Mouse (Mus musculus) heart, embryonic 14.5 days (tissue): ENCODE measurements around the gene Gm973. TPM values are rescaled to one million over a fixed set of nuclear protein-coding genes. Genes with fewer than 3 reads are reported as not detected.

ENCODE experiments used
- ATAC-seq: fragments of 200-750 bp; cut with Nextera tagmentation; 2 replicates; pipeline ENCODE4 v1.8.0; 2017; ENCODE audit warnings: low read depth, moderate TSS enrichment; ENCODE audit not compliant: insufficient number of reproducible peaks, insufficient read depth, low FRiP score
- H3K27ac ChIP-seq, 2 experiments: fragments of 200-500 bp in 1 of 2; fragments of 300-500 bp in 1 of 2; sonication (generic) in 1 of 2; replicated peaks in 1 of 2; 2 replicates each; pipeline ENCODE4 v1.5.1; 2012 to 2014; ENCODE audit warnings: low read depth in 2 of 2, low read length in 2 of 2, control low read depth in 1 of 2, mild to moderate bottlenecking in 1 of 2, mixed read lengths in 1 of 2; ENCODE audit not compliant: control insufficient read depth in 1 of 2, insufficient read depth in 1 of 2
- H3K27me3 ChIP-seq: fragments of 300-500 bp; sonication (generic); 2 replicates; pipeline ENCODE4 v1.6.1; 2014; ENCODE audit warnings: mild to moderate bottlenecking, low read length, control low read depth; ENCODE audit not compliant: control insufficient read depth, insufficient read depth
- H3K36me3 ChIP-seq: fragments of 300-500 bp; sonication (generic); 2 replicates; pipeline ENCODE4 v1.6.1; 2014; ENCODE audit warnings: mild to moderate bottlenecking, control low read depth, low read length, mixed read lengths; ENCODE audit not compliant: control insufficient read depth, insufficient read depth
- H3K4me1 ChIP-seq, 2 experiments: fragments of 200-500 bp in 1 of 2; fragments of 300-500 bp in 1 of 2; sonication (generic) in 1 of 2; 2 replicates each; pipeline ENCODE4 v1.6.1; 2012 to 2014; ENCODE audit warnings: low read length in 2 of 2, control low read depth in 1 of 2, mixed read lengths in 1 of 2; ENCODE audit not compliant: control insufficient read depth in 2 of 2, insufficient read depth in 2 of 2
- H3K4me2 ChIP-seq: fragments of 300-500 bp; sonication (generic); 2 replicates; pipeline ENCODE4 v1.6.1; 2014; ENCODE audit warnings: mild to moderate bottlenecking, low read length
- H3K4me3 ChIP-seq, 2 experiments: fragments of 200-500 bp in 1 of 2; fragments of 300-500 bp in 1 of 2; sonication (generic) in 1 of 2; 2 replicates each; pipeline ENCODE4 v1.5.1; 2012 to 2014; ENCODE audit warnings: low read length in 2 of 2, mild to moderate bottlenecking in 2 of 2, control low read depth in 1 of 2, low read depth in 1 of 2, moderate library complexity in 1 of 2; ENCODE audit not compliant: control insufficient read depth in 1 of 2, insufficient read depth in 1 of 2
- H3K9ac ChIP-seq: fragments of 300-500 bp; sonication (generic); 2 replicates; pipeline ENCODE4 v1.6.1; 2014; ENCODE audit warnings: mild to moderate bottlenecking, low read length
- H3K9me3 ChIP-seq: fragments of 300-500 bp; sonication (generic); 2 replicates; pipeline ENCODE4 v1.6.1; 2016; ENCODE audit warnings: low read length, control low read depth; ENCODE audit not compliant: control insufficient read depth
- WGBS: fragments of 180-500 bp; shearing (Covaris S2); extraction: QIAGEN DNeasy Blood & Tissue Kit; methylation state at CpG from one replicate; pipeline ENCODE4 v1.1.7; 2014; 5-methylcytosine and 5-hydroxymethylcytosine counted together
- polyA plus RNA-seq: library from polyadenylated mRNA; unstranded; fragments of >200 nt; fragmentation: Nextera tagmentation; extraction: Ambion mirVana; gene quantifications from 2 replicates; pipeline ENCODE4 v1.2.1, GENCODE M21; 2014

Gene Gm973
- polyA plus RNA-seq, 1 experiment from 2014 or later: not detected

DNA sequence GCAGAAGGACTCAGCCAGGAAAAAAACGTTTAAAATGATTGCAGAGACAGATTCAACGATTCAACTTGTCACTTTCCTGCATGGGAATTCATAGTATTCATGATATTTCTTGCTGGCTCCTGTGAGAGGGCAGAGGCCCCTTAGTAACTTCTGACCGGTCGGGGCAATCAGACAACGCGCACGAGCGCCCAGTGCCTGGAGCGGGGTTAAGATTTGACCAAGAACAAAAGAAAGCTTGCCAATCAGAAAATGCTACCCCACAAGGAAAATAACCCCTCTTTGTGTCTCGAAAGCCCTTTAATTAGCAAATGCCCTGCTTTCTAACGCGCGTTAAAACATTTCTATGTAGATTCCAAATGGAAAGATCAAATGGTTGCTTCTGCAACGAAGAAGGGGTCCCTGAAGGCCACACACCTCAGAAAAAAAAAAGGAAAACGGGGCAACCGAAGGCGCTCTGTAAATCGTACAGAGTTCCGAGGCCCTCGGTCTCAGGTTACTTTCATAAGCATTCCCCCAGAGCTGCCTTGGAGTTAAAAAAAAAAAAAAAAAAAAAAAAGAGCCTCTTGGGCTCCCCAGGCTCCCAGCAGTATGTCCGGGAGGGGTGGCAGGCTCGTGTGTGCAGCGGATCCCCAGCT is 35.1 kb upstream of the Gm973 start:
- H3K4me2 ChIP-seq: peak overlapping the region; percentile 90
- no peaks in the 10 kb centered on the region for H3K36me3 ChIP-seq
- H3K9ac ChIP-seq: peak overlapping the region; percentile 70
- H3K27me3 ChIP-seq: peaks cover 22% of the 10 kb centered on the region
- no peaks in the 10 kb centered on the region for H3K9me3 ChIP-seq
- WGBS: 7% methylated on average over 23 of the region's 23 CpGs
- H3K27ac ChIP-seq: peak overlapping the region; percentile 64 to 82
- ATAC-seq: no peak
- H3K4me3 ChIP-seq: peak overlapping the region; percentile 40 to 67
- peaks cover 12 to 16% of the 10 kb centered on the region in 2 experiments for H3K4me1 ChIP-seq

DNA sequence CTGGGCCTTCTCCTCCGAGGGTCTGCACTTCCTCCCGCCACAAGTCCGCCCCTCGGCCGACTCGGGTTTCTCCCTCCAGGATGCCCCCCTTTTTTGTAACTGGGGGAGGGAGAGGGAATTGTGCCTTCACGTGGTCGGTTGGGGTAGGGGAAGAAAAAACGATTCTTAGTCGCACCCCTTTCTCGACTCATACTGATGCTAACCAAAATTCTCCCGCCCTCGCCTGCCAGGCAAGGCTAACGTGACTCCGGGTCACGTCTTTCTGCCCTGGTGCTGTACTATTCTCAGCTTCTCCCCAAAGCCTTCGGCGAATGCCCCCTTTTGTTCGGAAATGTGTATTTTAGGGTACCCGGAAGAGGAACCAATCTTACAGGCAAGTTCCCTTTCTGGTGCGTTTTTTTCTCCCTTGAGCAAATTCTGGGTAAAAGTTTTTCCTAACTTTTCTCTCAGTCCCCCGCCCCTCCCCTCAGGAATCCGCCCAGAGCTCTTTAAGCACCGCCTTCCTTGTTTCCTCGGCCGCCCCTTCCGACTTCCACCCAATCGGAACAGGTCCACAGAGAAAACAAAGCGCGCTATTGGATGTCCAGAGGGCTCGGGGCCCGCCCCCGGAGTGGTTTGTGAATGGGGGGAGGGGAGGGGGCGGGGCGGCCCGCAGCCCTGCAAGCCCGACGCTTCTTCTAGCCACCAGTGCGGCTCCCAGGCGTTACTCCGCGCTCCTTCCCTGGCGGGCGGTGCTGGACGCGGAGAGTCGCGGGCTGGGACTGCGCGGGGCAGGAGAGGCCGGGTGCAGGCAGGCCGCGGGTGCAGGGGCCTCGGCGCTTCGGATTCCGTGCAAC is 34.4 kb upstream of the Gm973 start:
- Histone ChIP-seq H3K27me3 (peaks cover 20% of the 10 kb centered on the region), H3K4me3 (peak overlapping the region; percentile 67), H3K4me2 (peak overlapping the region; percentile 90), H3K9ac (peak overlapping the region; percentile 76), H3K27ac (peak overlapping the region; percentile 69 to 82), H3K4me1 (peaks cover 12 to 16% of the 10 kb centered on the region in 2 experiments), H3K9me3 (no peaks in the 10 kb centered on the region), H3K36me3 (no peaks in the 10 kb centered on the region)
- ATAC-seq: peak; percentile 98
- WGBS: under 1% methylated on average over 57 of the region's 57 CpGs

DNA sequence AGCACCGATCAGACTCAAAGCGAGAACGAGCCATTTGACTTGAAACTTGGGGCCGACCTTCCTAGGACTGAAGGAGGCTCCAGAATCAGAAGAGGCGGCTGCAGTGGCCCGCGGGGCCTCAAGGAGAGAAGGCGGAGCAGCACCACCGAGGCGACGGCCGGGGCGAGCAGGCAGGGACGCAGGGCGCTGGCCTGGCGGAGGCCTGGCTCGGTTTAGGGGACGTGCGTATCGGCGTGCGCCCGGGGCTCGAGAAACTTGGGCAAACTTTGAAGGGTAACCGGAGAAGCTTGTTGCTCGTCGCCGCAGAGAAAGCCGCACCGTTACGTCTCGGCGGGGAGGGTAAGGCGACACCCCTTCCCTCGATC is 33.8 kb upstream of the Gm973 start, which contains the start of gene Fzd7:
Gene Fzd7 (plus strand): TSS at position 94 of the 365 bp plus-strand sequence.
- H3K4me2 ChIP-seq: peak within 1 kb of the TSS; percentile 90
- no peaks in the 10 kb centered on the region for H3K9me3 ChIP-seq
- peak within 1 kb of the TSS; percentile 67 for H3K4me3 ChIP-seq
- peaks cover 12 to 18% of the 10 kb centered on the region in 2 experiments for H3K4me1 ChIP-seq
- no peaks in the 10 kb centered on the region for H3K36me3 ChIP-seq
- ATAC-seq: peak; percentile 34
- H3K27me3 ChIP-seq: peaks cover 20% of the 10 kb centered on the region
- H3K9ac ChIP-seq: peak within 1 kb of the TSS; percentile 76
- under 1% methylated on average over 34 of the region's 35 CpGs for WGBS
- peak within 1 kb of the TSS; percentile 69 to 82 for H3K27ac ChIP-seq

DNA sequence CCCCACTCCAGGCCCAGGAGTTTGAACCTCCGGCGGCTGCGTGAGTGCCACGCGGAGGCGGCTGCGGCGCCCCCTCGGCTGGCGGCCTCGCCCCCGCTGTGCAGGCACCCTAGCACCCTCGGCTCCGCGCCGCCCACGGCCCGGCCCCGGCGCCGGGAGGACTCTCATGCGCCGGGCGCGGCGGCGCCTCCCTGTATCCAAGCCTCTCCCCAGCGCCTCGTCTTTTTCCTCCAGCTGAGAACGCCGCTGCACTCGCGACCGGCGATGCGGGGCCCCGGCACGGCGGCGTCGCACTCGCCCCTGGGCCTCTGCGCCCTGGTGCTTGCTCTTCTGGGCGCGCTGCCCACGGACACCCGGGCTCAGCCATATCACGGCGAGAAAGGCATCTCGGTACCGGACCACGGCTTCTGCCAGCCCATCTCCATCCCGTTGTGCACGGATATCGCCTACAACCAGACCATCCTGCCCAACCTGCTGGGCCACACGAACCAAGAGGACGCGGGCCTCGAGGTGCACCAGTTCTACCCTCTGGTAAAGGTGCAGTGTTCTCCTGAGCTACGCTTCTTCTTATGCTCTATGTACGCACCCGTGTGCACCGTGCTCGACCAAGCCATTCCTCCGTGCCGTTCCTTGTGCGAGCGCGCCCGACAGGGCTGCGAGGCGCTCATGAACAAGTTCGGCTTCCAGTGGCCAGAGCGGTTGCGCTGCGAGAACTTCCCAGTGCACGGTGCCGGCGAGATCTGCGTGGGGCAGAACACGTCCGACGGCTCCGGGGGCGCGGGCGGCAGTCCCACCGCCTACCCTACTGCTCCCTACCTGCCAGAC is 33.2 kb upstream of the Gm973 start:
- Histone ChIP-seq H3K27ac (peak overlapping the region; percentile 69 to 80), H3K9ac (peak overlapping the region; percentile 76), H3K36me3 (no peaks in the 10 kb centered on the region), H3K9me3 (no peaks in the 10 kb centered on the region), H3K27me3 (peaks cover 20% of the 10 kb centered on the region), H3K4me2 (peak overlapping the region; percentile 90), H3K4me3 (peak overlapping the region; percentile 67), H3K4me1 (peaks cover 16 to 24% of the 10 kb centered on the region in 2 experiments)
- under 1% methylated on average over 75 of the region's 88 CpGs for WGBS
- no peak for ATAC-seq

DNA sequence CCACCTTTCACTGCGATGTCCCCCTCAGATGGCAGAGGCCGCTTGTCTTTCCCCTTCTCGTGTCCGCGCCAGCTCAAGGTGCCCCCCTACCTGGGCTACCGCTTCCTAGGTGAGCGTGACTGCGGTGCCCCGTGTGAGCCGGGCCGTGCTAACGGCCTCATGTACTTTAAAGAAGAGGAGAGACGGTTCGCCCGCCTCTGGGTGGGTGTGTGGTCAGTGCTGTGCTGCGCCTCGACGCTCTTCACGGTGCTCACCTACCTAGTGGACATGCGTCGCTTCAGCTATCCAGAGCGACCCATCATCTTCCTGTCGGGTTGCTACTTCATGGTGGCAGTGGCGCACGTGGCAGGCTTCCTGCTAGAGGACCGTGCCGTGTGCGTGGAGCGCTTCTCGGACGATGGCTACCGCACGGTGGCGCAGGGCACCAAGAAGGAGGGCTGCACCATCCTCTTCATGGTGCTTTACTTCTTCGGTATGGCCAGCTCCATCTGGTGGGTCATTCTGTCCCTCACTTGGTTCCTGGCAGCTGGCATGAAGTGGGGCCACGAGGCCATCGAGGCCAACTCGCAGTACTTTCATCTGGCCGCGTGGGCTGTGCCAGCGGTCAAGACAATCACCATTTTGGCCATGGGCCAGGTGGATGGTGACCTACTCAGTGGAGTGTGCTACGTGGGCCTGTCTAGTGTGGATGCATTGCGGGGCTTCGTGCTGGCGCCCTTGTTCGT is 32.4 kb upstream of the Gm973 start:
- H3K27ac ChIP-seq: no peak overlapping the region
- H3K9me3 ChIP-seq: no peaks in the 10 kb centered on the region
- WGBS: 3% methylated on average over 44 of the region's 46 CpGs
- peaks cover 20% of the 10 kb centered on the region for H3K27me3 ChIP-seq
- H3K9ac ChIP-seq: peak overlapping the region; percentile 76
- no peak for ATAC-seq
- H3K4me2 ChIP-seq: peak overlapping the region; percentile 90
- H3K4me1 ChIP-seq: peaks cover 16 to 31% of the 10 kb centered on the region in 2 experiments
- peak overlapping the region; percentile 67 for H3K4me3 ChIP-seq
- H3K36me3 ChIP-seq: no peaks in the 10 kb centered on the region

DNA sequence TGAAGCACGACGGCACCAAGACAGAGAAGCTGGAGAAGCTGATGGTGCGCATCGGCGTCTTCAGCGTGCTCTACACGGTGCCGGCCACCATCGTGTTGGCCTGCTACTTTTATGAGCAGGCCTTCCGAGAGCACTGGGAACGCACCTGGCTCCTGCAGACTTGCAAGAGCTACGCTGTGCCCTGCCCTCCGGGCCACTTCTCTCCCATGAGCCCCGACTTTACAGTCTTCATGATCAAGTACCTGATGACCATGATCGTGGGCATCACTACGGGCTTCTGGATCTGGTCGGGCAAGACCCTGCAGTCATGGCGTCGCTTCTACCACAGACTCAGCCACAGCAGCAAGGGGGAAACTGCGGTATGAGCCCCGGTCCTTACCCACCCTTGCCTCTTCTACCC is 31.8 kb upstream of the Gm973 start:
- Histone ChIP-seq H3K4me1 (peaks cover 18 to 38% of the 10 kb centered on the region in 2 experiments), H3K27ac (no peak overlapping the region; a peak in 1 of 4 replicates), H3K4me2 (peak overlapping the region; percentile 90), H3K4me3 (peak overlapping the region; percentile 67), H3K9ac (peak overlapping the region; percentile 47; the same call in 1 of the 2 replicates), H3K9me3 (no peaks in the 10 kb centered on the region), H3K27me3 (peaks cover 20% of the 10 kb centered on the region), H3K36me3 (no peaks in the 10 kb centered on the region)
- WGBS: 21% methylated on average over 21 of the region's 21 CpGs
- ATAC-seq: no peak
